Mouse (Mus musculus) adrenal gland, postnatal 25 days (tissue): ENCODE data around the gene D230025D16Rik. TPM values are rescaled to one million over a fixed set of nuclear protein-coding genes. Genes with fewer than 3 reads are reported as not detected.
A peak's percentile ranks its signal among the peaks of the same experiment; 100 is the strongest.
"Not testable (repeated sequence)": the region's sequence is repeated elsewhere in the genome, so short reads cannot be mapped to it uniquely, and the experiment has no call there.

ENCODE experiments used
- DNase-seq: peaks from one replicate; pipeline ENCODE4 v3.0.0; 2021; ENCODE audit warnings: mixed read lengths
- total RNA-seq: library from RNA; stranded (reverse); gene quantifications from 2 replicates; pipeline ENCODE4 v1.2.3, GENCODE M21; 2021

Gene D230025D16Rik
- total RNA-seq, 1 experiment from 2014 or later = 34.5 TPM

DNA sequence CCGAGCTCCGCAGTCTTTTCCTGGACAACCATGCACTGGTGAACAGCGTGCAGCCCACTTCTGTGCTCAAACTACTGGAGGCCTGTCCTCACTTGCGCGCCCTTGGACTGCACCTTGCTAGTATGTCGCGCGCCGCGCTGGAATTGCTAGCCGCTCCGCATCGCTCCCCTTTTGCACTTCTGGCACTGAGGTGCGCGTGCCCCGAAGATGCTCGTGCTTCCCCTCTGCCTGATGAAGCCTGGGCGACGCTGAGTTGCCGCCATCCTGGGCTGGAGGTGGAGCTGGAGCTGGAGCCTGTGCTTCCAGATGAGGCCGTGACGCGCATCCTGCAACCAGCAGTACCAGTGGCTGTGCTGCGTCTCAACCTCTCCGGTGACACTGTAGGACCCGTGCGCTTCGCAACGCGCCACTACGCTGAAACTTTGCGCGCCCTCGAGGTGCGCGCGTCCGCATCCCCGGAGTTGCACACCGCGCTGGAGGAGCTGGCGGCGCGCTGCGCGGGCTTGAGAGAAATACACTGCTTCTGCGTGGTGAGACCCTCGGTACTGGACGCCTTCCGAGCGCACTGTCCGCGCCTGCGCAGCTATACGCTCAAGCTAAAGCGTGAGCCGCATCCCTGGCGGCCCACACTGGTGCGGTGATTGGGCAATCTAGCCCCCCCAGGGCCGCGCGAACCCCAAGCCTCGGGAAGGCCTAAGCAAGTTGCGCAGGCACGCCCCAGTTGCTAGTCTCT, 43.6 kb downstream of the D230025D16Rik start:
- no peak for DNase-seq

DNA sequence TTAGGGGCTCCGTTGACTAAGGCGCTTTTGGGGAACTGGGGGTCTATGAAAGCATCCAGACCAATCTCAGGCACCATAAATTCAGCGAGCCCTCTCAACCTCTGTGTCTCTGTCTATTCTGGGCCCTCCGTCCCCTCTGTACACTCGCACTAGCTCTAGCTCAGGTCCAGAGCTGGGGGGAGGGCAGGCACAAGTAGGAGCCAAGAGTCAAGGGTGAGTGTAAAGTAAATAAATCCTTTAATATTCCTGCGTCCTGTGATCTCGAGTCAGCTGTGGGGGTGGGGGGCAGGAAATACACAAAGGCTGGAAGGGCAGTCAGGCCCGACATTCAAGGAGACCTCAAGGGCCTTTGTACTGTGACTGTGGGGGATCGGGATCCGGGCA, 44.1 kb downstream of the D230025D16Rik start:
- DNase-seq = no peak

DNA sequence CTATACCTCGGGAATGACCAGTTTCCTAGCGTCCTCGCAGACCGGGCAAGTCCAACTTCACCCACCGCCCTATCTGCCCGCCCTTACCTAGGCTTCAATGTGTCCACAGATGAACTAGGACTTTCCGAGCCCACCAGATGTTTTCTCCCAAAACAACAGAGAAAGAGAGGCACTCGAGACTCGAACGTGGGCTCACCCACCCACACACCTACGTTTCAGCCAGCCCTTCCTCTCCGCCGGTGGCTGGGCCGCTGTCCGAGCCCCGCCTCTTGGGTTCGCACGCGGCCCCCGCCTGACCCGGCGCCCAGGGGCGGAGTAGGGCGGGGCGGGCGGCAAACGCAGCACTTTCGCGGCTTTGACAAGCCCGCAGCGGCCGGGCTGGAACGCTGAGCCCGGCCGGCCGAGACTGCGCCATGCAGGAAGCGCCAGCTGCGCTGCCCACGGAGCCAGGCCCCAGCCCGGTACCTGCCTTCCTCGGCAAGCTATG, 44.6 kb downstream of the D230025D16Rik start, which contains the start of gene Hsf4:
Hsf4 (plus strand) TSS at position 341 of the 487 bp plus-strand sequence.
- peak; percentile 76 for DNase-seq

DNA sequence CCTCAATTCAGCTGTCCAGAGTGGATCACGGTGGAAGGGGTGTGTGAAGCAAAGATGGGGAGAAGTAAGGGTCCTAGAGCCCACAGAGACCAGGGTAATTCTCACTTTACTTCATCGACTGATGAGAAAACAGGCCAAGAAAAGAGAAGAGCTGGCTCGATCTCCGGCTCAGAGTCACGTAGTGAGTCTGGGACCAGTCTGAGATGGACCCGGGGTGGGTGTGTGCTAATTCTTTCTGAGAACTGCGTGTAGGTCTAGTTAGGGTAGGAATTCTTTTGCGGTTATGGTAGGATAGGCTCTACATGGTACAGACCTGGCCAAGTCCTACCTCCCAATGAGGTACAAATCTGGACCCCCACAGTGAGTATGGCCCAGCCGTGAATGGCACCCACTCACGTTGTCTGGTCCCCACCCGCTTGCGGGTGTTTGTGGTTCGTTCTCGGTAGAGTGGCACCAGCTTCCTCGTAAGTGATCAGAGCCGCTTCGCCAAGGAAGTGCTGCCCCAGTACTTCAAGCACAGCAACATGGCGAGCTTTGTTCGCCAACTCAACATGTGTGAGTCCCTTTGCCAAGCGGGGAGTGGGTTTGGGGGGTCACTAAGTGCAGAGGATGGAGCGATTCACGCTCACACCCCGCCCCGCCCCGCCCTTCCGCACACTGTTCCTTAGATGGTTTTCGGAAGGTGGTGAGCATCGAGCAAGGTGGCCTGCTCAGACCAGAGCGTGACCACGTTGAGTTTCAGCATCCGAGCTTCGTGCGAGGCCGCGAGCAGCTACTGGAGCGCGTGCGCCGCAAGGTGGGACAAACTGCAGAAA, 45.4 kb downstream of the D230025D16Rik start:
- no peak for DNase-seq

DNA sequence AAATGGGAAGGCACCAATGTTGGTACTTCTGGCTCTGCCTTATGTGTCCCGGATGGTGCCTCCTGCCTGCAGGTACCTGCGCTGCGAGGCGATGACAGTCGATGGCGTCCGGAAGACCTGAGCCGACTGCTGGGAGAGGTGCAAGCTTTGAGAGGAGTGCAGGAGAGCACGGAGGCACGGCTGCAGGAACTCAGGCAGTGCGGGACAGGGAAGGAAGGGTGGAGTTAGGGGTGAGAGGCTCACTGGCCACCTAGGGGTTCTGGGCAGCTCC, 45.9 kb downstream of the D230025D16Rik start:
- DNase-seq = no peak

DNA sequence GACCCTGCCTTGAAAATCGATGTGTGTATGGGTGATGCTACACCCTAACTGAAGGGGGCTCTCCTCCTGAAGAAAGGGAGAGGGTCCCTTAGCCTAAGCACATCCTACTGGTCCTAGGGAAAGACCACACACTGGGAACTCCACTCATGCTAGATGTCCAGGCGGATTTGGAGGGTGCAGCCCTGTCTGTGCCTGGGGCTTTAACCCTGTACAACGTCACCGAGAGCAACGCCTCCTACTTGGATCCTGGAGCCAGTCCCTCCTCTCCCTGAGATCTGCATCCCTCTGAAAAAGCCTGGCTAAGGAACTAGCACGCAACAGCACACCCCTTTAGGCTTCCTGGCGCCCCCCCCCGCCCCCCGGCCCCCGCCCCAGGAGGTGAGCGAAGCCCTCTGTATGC, 50.4 kb downstream of the D230025D16Rik start:
- DNase-seq = no peak

DNA sequence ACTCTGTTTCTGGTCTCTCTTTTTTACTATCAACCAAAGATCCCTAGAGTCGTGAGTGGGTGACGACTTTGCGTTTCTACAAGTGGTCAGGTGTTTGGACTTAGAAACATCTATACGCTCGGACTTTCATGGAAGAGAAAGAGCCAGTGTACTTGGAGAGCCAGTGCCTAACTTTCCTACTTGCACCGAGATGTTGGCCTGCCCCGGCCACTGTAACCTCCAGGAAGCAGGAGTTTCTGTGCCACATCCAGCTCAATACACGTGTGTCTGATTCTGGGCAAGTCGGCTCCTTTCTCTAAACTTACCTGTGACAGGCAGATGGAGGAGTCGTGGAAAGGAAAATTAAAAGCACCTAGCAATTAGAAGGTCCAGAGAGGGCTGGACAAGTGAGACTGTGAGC, 50.9 kb downstream of the D230025D16Rik start, which contains the start of gene Nol3:
Nol3 (plus strand) TSS at position 301 of the 400 bp plus-strand sequence.
- DNase-seq = no peak

DNA sequence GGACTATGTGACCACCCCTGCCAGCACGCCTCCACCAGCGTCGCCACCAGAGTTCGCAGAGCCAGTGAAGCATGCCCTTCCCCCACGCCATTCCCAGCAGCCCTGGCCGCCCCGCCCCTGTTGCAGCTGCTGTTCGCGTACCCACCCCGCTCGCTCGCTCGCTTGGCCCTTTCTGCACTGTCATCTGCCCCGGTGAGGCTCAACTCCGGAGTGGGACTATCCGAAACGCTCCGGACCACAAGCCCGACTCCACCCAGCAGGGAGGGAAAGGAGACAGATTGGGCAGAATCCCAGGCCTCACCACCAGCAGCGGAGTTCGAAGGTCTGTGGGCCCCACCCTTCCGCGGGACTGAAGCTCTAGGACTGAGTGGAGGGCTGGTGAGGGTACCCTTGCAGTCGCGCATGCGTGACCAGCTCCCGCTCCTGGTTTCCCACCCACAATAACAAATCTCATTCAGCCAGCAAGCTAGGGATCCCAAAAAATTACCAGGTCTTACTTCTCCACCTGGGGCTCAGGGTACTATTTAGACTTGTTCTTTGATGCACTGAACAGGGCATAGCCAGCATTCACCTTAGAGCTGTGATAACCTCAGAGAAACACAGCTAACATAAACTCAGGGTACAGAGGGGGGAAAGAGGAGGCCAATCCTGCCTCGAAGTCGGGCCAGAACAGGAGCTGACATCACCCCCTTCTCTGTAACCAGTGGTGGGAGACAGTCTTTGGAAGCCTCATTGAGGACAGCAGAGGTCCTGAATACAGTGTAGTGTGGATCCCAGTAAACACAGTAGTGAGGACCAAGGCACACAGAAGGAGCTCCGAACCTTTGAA, 51.6 kb downstream of the D230025D16Rik start:
- DNase-seq = peak; percentile 66

DNA sequence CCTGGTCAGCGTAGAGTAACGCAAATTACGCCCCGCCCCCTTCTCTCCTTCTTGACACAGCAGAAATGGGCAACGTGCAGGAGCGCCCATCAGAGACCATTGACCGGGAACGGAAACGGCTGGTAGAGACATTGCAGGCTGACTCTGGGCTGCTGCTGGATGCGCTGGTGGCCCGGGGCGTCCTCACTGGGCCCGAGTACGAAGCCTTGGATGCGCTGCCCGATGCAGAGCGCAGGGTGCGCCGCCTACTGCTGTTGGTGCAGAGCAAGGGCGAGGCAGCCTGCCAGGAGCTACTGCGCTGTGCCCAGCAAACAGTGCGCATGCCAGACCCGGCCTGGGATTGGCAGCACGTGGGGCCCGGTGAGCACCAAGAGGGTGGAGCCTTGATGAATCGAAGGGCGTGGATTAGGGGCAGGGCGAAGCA, 54.0 kb downstream of the D230025D16Rik start:
- peak; percentile 91 for DNase-seq

DNA sequence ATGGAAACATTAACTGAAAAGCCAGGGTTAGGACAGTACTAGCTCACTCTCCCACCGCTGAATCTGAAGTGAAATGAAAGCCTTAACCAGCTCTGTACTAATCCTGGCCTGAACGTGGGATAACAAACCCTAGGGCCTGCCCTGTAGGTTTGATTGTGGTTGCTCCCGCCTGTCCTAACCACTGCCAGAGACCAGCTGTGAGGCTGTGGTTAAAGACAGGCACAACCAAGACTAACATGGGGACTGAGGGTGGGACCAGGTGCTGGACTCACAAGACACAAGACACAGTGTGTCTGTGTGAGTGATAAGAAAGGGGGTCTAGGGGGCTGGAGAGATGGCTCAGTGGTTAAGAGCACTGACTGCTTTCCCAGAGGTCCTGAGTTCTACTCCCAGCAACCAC, 55.6 kb downstream of the D230025D16Rik start:
- DNase-seq = no peak

DNA sequence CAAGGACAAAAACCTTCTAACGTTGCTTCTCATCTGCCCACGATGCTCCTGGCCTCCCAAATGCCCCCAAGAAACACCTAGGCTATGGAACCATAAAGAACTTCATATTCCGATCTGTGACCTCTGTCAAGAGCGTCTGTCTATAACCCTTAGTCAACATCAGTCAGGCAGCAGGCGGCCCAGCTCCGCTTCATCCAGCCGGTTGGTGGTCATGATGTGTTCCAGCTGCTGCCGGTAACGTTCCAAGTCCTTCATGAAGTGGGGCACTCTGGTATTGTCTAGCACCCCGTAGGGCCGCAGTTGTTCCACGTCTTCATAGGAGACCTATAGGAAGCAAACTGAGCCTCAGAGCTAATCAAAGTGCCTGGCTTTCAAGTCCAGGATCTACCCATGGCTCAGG, 56.9 kb downstream of the D230025D16Rik start:
- DNase-seq = no peak

DNA sequence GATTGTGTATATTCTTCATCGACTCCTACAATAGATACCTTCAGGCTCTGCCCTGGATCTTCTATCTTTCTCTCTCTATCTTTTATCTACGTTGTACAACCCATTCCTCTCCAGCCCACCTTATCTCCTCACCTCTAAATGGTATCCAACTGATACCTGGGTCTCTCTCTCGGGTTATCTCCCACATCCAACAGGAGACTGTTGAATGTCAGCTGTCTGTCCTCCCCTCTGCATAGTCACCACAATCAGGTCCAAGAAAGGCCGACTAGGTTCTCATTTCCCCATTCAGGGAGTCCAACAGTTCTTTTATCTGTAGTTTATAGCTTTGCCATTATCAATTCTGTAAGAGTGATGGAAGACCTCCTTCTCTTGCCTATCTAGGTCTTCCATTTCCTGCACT, 57.3 kb downstream of the D230025D16Rik start:
- DNase-seq = no peak

DNA sequence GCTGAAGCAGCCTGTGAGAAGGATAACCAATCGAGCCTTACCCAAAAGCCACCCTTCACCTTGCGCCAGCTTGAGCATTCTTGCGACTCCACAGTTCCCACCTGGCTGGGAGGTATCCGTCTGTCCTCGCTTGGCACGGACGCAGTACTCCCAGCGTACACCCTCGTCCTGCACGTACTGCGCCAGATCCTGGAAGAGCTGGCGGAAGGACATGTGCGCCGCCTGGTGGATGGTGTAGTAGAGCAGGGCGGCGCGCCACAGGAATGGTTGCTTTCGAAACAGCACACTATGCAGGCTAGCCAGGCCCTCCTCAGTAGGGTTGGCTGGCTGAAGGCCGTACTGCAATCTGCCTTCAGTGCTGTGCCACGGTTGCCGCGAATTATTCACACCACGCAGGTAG, 58.1 kb downstream of the D230025D16Rik start:
- DNase-seq = peak; percentile 79

DNA sequence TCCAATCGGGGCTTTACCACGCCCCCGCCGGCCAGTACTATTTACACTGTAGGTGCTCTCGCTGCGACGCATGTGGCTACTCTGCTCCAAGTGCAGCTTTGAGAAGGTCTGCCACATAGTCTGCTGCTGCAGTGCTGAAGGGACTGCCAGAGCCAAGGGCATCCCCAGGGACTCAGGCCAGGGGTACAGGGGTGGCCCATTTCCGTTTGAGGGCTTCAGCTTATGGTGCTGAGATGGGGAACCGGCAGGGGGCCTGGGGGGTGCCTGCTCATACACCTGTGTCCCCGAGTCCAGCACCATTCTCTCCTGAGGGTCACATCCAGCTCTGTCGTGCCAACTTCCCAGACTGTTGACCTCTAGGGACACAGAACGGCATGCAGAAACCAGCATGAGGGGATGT, 60.6 kb downstream of the D230025D16Rik start:
- no peak for DNase-seq

DNA sequence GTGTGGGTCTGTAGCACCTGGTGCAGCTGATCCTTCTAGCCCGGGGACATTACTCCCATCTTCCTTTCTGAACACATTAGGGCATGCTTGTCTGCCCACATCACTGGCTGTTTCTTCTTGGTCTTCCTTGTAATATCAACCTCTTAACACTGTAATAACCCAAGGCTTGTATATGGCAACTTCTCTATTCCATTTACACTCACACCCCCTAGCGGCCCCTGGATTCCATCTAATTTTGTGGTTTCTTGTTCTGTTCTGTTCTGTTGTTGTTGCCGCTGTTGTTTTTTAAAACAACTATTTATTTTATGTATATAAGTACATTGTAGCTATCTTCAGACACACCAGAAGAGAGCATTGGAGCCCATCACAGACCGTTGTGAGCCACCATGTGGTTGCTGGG, 62.0 kb downstream of the D230025D16Rik start:
- no peak for DNase-seq

DNA sequence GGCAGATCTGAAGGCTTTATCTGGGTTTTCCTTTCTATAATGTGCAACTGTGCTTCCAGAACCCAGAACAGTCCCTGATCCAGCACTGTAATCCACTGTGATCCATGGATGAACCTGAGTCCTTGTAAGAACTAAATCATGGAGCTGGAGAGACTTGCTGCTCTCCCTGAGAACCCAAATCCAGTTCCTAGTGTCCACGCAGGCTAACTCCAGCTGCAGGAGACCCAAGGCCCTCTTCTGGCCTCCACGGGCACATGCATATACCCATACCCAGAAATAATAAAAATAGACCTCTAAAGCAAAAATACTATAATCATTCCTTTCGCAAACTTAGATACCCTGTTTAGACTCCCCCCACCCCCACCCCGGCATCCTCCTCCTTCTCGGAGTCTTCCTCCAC, 63.3 kb downstream of the D230025D16Rik start:
- DNase-seq = no peak

DNA sequence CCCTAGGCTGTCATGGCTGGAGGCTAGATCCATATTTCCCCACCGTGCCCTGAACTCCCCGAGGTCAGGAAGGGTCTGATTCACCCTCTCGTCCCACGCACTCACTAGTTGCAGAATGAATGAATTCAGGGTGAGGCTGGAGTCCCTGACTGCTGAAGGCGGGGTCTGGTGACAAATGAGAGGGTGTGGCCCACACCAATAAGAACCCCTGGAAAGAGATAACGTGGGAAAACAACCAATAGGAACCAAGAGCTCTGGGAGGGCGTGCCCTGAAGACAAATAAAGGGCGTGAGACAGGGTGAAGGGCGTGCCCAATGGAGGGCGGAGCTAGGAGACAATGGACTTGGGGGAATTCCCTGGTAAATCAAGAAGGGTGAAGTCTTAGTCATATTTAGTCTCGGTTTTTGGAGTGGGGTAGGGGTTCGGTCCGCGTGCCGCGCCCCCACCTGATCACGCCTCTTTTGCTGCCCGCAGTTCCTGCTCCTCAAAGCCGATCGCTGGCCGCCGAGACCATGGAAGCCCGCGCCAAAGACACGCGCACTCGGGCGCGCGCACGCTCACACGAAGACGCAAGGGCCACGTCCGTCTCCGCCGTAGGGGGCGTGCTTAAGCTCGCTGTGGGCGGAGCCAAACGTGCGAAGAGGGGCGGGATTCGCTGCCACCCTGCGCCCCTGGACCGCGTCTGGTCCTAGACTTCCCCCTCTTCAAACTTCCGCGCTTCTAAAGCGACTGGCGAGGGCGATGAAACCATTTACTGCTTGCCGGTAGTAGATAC, 64.2 kb downstream of the D230025D16Rik start:
- DNase-seq = peak; percentile 92

DNA sequence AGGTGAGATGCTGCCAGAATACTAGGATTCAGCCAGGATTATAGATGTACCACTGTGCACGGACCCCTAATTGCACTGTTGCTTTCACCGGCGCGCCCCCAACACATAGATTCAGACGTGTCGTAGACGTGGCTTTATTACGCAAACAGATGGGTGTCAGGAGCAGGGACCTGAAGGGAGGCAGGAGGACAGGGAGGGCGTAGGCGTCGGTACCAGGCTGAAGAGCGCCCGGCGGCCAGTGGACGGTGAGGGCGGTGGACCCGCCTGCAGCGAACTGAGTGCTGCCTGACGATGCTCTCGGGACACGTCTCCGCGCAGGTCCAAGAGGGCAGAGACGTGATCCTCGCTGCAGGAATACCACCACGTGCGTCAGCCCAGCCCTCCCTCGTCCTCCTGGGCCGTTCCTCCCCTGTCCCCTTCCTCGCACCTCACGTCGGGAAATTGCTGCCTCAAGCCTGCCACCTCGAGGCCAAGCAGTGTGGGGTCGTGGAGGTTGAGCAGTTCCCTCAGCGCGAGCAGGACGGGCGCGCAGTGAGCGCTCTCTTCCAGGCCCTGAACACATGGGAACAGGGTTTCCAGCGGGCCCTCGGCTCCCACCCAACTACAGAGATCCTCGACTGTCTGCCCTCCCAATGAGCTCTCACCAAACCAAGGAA, 65.0 kb downstream of the D230025D16Rik start, which contains the start of gene 4931428F04Rik:
4931428F04Rik (minus strand) TSS at position 60 of the 656 bp plus-strand sequence.
- peak; percentile 53 for DNase-seq

DNA sequence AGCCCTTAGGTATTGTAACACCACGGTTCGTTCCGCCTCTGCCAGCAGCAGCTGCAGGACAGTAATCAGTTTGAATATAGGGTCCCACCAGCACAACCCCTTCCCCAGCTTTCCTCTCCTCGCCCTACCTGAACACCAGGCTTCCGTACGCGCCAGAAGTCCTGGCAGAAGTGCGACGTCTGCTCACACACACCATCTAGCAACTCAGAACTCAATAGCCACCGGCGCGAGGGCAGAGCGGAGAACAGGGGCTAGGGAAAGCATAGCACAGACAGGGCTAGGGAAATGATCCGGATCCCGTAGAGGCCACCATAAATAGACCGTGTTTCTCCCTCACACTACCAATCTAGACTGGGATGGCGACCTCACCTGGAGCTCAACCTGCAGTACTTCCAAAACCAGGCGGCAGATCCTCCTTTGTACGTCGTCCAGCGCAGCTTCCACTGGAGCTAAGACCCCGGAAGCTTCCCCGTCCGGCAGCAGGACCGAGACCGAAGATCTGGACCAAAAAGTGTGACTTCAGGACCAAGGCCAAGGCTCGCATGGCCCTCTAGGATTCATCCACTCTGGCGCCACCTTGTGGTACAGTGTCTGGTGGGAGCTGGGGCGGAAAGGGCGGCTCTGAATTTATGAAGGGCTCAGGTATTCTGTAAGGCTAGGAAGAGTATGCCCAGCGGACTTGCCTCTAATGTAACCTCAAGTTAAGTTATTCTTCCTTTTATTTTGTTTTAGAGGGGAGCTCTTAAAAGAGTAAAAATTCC, 65.8 kb downstream of the D230025D16Rik start:
- DNase-seq = peak; percentile 93

DNA sequence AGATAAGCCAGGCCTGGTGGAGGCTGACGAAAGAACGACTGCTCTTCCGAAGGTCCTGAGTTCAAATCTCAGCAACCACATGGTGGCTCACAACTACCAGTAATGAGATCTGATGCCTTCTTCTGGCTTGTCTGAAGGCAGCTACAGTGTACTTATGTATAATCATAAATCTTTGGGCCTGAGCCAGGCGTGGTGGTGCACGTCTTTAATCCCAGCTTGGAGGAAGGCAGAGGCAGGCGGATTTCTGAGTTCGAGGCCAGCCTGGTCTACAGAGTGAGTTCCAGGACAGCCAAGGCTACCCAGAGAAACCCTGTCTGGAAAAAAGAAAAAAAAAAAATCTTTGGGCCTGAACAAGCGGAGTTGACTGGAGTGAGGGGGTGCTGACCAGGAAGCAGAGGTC, 66.4 kb downstream of the D230025D16Rik start:
- DNase-seq = not testable (repeated sequence)
